Mouse (Mus musculus) brain, embryonic 14.5 days (tissue): ENCODE data around the gene Ifnar1. TPM values are rescaled to one million over a fixed set of nuclear protein-coding genes. Genes with fewer than 3 reads are reported as not detected.
A peak's percentile ranks its signal among the peaks of the same experiment; 100 is the strongest.

ENCODE experiments used
- DNase-seq: peaks from one replicate; pipeline ENCODE4 v3.0.0-alpha.2; 2011; ENCODE audit warnings: low read depth
- CTCF ChIP-seq: fragments of 200-500 bp; IDR thresholded peaks from 2 replicates; pipeline ENCODE4 v1.5.1; 2012; ENCODE audit warnings: inconsistent platforms, mild to moderate bottlenecking, moderate library complexity, borderline replicate concordance; ENCODE audit not compliant: insufficient read depth, insufficient read length; ENCODE audit errors: extremely low read depth
- POLR2A ChIP-seq: fragments of 200-500 bp; IDR thresholded peaks from 2 replicates; pipeline ENCODE4 v1.6.1; 2012; ENCODE audit warnings: mild to moderate bottlenecking, inconsistent platforms, borderline replicate concordance; ENCODE audit not compliant: poor library complexity, insufficient read depth, insufficient read length, severe bottlenecking; ENCODE audit errors: extremely low read depth
- polyA plus RNA-seq: library from polyadenylated mRNA; depleted of rRNA; stranded (reverse); fragments of >200 nt; gene quantifications from 2 replicates; pipeline ENCODE4 v1.2.3, GENCODE M21; 2012

Ifnar1 gene
- polyA plus RNA-seq, 1 experiment: 54.3 TPM

DNA sequence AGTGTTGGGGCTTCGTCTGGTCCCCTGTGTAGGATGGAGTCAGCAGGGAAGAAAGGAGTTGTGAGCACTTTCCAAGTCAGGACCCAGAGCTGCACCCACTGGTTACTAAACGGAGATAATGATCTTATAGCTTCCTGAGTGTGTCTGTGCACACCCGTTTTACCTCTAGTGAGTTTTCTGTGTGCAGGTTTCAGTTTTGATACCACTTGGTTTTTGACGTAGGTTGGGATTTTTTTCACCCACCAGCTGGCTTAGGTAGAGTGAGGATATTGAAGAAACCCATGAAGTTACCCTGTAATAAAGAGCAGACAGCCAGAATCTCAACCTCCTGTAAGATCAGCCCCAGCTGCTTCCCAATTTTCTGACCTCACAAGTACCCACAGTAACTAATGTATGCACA lies 5.9 kb downstream of the Ifnar1 start:
- TF ChIP-seq CTCF: no peak
- no peak for TF ChIP-seq POLR2A
- no peak for DNase-seq

DNA sequence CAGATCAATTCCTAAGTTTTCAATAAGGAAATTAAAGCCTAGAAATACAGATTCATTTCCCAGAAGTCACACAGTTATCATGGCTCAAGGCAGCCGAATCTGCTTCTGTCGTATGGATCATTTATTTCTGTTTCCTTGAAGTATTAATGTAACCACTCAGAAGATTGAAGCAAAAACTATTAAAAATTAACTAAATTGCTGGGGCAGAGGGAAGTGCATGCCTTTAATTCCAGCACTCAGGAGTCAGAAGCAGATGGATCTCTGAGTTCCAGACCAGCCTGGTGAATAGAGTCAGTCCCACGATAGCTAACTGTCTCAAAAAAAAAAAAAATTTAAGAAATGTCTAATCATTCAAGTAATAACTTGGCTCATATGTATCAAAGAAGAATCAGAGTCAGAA lies 6.4 kb downstream of the Ifnar1 start:
- DNase-seq: no peak
- TF ChIP-seq CTCF: no peak
- TF ChIP-seq POLR2A: no peak

DNA sequence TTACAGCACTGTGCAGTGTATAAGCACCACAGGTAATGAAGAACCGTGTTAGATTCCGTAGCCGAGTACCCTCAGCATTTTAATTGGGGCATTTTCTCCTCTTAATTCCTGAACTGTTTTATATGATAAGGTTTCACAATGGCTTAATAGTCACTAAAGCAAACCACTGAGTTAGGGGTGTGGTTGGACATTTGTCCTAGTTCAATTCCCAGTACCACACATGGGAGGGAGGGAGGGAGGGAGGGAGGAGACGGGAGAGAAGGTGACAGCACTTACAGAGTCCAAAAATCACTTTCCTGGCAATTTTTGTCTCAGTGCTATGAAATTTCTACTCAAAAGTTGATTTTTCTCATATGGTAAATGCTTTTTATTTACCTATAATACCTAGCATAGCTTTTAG lies 10.5 kb downstream of the Ifnar1 start:
- TF ChIP-seq POLR2A (no peak), CTCF (no peak)
- DNase-seq: no peak

DNA sequence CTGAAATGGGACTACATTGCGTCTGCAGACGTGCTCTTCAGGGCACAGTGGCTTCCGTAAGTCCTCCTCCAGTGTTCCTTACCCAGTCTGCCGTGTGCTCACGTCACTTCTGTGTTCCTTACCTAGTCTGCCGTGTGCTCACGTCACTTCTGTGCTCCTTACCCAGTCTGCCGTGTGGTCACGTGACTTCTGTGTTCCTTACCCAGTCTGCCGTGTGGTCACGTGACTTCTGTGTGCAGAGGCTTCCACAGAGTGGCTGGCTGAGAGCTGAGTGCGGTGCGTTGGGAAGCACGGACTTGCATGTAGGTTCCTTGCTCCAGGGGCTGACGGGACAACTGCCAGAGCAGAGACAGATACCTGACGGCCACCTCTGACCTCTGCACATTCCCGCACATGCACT lies 11.2 kb downstream of the Ifnar1 start:
- DNase-seq: no peak
- no peak for TF ChIP-seq POLR2A
- no peak for TF ChIP-seq CTCF

DNA sequence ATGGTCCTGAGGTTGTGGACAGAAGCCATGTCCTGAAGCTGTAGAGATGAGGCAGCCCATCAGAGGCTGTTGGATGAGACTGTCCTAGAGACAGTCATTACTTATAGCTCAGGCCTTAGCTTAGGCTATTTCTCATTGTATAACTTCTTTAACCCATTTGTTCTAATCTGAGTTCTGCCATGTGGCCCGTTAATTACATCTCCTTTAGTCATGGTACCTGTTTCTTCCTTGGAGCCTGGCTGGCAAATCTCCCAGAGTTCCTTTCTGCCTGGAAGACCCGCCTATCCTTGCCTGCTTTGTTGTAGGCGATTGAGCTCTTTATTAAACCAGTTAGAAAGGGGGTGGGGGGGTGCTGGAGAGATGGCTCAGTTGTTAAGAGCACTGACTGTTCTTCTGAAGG lies 11.7 kb downstream of the Ifnar1 start:
- TF ChIP-seq CTCF: no peak
- TF ChIP-seq POLR2A: no peak
- no peak for DNase-seq

DNA sequence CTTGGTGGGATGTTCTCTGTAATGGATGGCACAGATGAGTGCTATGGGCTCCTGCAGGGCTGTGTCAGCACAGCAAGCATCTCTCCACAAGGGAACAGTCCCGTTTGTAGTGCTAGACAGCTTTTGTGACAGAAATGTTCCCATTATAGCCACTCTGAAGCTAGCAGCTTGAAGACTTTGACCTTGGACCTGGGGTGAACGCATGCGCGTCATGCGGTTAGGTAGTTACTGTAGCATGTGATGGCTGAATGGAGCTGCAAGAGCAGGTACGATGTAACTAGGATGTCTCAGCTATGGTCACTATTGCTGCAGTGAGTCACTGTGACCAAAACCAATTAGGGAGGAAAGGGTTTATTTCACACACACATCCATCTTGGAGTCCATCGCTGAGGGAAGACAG lies 13.0 kb downstream of the Ifnar1 start:
- no peak for DNase-seq
- no peak for TF ChIP-seq POLR2A
- TF ChIP-seq CTCF: no peak

DNA sequence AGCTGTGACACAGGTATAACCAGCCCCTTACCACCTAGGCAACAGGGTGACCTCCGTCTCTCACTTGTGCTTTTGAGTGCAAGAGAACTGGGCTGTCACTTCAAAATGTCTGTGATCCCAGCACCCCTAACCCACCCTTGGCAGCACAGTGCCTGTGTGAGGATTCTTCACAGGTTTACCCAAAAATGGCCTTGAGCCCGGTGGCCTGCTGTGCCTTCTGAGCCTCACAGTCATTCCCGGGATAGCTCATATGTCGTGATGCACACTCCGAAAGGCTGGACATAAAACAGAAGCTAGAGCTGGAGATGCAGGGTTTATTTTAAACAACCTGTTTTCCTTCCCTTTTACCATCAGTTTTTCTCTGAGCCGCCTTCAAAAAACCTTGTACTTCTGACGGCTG lies 19.7 kb downstream of the Ifnar1 start:
- TF ChIP-seq CTCF: no peak
- no peak for DNase-seq

DNA sequence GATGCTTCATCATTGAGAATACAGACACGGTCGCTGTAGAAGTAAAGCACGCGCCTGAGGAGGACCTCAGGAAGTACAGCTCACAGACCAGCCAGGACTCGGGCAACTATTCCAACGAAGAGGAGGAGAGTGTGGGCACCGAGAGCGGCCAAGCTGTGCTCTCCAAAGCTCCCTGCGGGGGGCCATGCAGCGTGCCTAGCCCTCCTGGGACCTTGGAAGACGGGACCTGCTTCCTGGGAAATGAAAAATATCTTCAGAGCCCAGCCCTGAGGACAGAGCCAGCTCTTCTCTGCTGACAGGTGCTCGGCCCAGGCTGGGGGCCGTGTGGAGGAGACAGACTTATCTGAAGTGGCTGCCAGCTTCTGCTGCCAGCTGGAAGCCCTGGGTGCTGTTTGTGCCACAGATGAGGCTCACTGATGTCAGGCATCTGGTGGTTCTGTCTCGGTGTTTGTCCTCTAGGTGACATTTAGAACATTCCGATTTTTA lies 20.1 kb downstream of the Ifnar1 start:
- TF ChIP-seq CTCF (no peak), POLR2A (no peak)
- DNase-seq: peak; percentile 40

DNA sequence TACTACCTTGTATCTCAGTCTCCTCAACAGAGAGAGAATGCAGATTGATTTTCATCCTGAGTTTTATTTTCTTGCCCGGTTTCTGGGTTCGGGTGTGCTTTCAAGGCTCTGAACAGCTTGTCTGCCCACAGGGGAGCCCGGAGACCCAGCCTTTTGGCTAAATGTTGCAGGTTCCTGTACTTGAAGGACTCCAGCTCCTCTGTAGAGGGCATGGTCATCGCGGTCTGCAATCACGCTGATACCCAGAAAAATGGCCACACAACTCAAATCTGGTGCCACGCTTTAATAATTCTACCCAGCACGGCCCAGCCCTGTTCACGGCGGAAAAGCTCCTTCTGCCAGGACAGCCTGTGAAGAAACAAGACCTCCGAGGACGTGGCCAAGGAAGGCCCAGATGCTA lies 21.4 kb downstream of the Ifnar1 start:
- TF ChIP-seq CTCF (no peak), POLR2A (no peak)

DNA sequence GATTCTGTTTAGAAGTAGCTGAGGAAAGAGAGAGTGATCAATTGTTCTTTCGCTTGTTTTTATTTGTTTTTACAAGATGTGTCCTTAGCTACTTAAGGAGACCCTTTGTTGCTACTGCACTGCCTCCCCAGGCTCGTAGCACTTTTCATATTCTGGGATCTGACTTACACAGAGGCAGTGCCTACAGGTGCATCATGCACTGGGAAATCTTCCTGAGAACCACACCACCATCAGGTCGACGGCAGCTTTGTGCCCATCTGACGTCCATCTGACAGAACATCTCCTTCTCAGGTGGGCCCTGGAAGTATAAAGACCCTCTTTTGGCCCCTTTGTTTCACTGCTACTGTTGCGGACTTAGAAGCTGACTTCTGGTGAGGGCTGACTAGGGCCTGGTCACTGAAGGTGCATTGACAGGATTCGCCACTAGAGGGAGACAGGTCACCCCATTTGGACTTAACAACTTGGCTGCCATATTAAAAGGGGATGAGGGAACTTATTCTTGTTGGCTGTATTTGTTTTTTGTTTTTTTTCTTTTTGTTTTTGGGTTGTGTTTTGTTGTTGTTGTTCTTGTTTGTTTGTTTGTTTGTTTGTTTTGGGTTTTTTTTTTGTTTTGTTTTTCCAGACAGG lies 27.2 kb downstream of the Ifnar1 start:
- DNase-seq: peak; percentile 85
- TF ChIP-seq CTCF (peak; percentile 89), POLR2A (no peak)

More for the DNA sequence above, 21.4 kb downstream of the Ifnar1 start:
- no peak for DNase-seq

DNA sequence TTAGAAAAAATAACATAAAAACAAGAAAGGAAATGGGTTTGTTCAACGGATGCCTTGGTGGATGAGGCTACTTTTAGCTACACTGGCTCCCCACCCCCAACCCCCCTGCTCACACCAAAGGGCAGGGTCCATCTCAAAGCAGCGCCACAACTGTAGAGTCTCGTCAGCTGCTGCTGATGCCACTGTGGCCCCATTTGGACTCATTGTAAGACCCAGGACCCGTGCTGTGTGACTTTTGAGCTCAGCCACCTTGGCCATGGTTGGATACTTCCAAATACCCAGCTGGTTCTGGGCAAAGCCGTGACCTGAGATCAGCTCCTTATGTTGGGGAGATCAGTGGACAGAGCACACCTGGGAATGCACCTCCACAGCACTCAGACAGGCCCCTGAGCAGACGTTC lies 28.1 kb downstream of the Ifnar1 start:
- no peak for DNase-seq
- TF ChIP-seq POLR2A (no peak), CTCF (no peak)

DNA sequence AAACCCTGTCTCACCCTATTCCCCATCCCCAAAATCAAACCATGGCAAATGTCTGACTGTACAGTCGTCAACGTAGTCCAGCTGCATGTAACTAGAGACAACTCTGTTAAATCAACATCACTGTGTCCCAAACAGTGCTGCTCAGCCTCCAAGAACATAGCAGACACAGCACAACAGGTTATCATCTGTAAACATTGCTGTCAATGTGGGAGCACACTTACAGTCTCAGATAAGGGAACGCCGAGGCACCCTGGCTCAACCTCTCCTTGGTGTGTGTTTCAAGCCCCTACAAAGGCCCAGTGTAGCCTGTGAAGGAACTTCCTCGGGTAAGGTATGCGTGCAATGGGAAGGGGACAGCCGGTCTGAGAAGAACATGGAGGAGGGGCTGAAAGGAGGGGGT lies 32.0 kb downstream of the Ifnar1 start:
- no peak for TF ChIP-seq CTCF
- no peak for TF ChIP-seq POLR2A
- no peak for DNase-seq

DNA sequence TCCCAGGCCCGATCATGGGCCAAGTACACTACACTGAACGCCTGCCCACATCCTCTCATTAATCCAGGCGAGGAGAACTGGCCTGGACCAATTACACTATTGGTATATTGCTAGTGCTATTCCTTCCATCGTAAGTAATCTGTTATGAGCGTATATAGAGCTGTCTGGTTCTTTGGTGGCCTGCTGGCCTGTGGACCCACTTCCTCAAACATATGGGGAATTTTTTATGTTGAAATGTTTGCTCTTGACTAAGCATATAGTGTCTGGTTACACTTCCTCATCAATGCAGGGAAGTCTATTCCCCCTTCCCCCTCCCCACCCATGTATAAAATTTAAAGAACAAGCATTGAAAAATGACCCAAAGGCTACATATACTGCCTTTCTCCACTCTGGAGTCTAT lies 37.0 kb downstream of the Ifnar1 start:
- DNase-seq: no peak
- no peak for TF ChIP-seq POLR2A
- TF ChIP-seq CTCF: no peak
